Mouse (Mus musculus): ENCODE results near the gene Bco2.

Bco2 gene

GRCm38 (mm10) chr9:50502949-50503348 lies 52.0 kb downstream of the Bco2 start:
- DNase-seq = no peak

GRCm38 (mm10) chr9:50500974-50501501 lies 53.9 kb downstream of the Bco2 start:
- no peak for DNase-seq

GRCm38 (mm10) chr9:50500467-50500973 lies 54.5 kb downstream of the Bco2 start:
- DNase-seq = no peak

GRCm38 (mm10) chr9:50499781-50500180 lies 55.2 kb downstream of the Bco2 start:
- DNase-seq = no peak

GRCm38 (mm10) chr9:50498815-50499214 lies 56.2 kb downstream of the Bco2 start:
- DNase-seq = no peak

- no peak for DNase-seq
These were observed 57.4 kb downstream of the Bco2 start for GRCm38 (mm10) chr9:50497536-50497935.

GRCm38 (mm10) chr9:50497076-50497475 lies 57.9 kb downstream of the Bco2 start:
- no peak for DNase-seq

- DNase-seq = no peak
These were observed 58.4 kb downstream of the Bco2 start for GRCm38 (mm10) chr9:50496546-50496945.

- DNase-seq = no peak
These were observed 58.9 kb downstream of the Bco2 start for GRCm38 (mm10) chr9:50496151-50496505.

- no peak for DNase-seq
These were observed 59.4 kb downstream of the Bco2 start for GRCm38 (mm10) chr9:50495405-50496150.

- no peak for DNase-seq
These were observed 60.7 kb downstream of the Bco2 start, which contains the start of gene Plet1 for GRCm38 (mm10) chr9:50494311-50494710. Gene Plet1, plus strand, starts transcription at chr9:50494525.

- no peak for DNase-seq
These were observed 61.2 kb downstream of the Bco2 start for GRCm38 (mm10) chr9:50493777-50494176.

GRCm38 (mm10) chr9:50491531-50492045 lies 63.4 kb downstream of the Bco2 start:
- DNase-seq = no peak

GRCm38 (mm10) chr9:50490836-50491235 lies 64.1 kb downstream of the Bco2 start:
- DNase-seq = no peak

- DNase-seq = no peak
These were observed 69.5 kb downstream of the Bco2 start for GRCm38 (mm10) chr9:50485521-50485920.

Measured in thymus, postnatal 25 days (tissue).